Mouse (Mus musculus) cerebellum, adult 2 months (tissue): Measurements from ENCODE around the gene Clcn1.

Experiments
- CTCF ChIP-seq: fragments of 200-500 bp; IDR thresholded peaks from 2 replicates; pipeline ENCODE4 v1.5.1; 2011; ENCODE audit warnings: low read depth, mild to moderate bottlenecking, control low read depth, low read length, moderate library complexity, borderline replicate concordance; ENCODE audit not compliant: insufficient read depth
- POLR2A ChIP-seq: fragments of 200-500 bp; IDR thresholded peaks from 2 replicates; pipeline ENCODE4 v1.6.1; 2011; ENCODE audit warnings: low read length, control low read depth, borderline replicate concordance; ENCODE audit not compliant: insufficient read depth

DNA sequence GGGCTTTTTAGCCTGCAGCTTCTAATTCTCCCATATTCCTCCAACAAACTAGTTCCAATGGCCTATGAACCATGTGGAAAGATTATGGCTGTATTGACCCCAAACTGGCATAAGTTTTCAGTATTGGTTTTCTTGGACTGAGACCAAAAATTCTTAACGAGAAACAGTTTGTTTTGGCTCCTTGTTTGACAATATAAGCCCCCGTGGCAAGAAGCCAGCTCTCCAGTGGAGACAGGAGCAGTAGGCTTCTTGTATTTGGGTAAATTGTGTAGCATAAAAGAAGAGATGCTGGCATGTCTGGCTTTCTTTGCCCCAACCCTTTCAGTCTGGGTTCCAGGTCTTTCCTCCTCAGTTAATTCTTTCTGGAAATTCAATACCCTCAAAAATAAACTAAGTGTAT is 10.3 kb upstream of the Clcn1 start:
- TF ChIP-seq CTCF (no peak), POLR2A (no peak)
